Mouse (Mus musculus) embryonic facial prominence, embryonic 11.5 days (tissue): Measurements from ENCODE around the gene Gprc5c. TPM values are rescaled to one million over a fixed set of nuclear protein-coding genes. Genes with fewer than 3 reads are reported as not detected.

Experiments
- ATAC-seq: fragments of 200-750 bp; cut with Nextera tagmentation; replicated peaks from 2 replicates; pipeline ENCODE4 v1.8.0; 2017; ENCODE audit warnings: low read depth; ENCODE audit not compliant: insufficient number of reproducible peaks, low FRiP score, low TSS enrichment
- DNase-seq: peaks from one replicate; pipeline ENCODE4 v3.0.0-alpha.2; 2015; ENCODE audit warnings: low spot score
- H3K27ac ChIP-seq: fragments of 300-500 bp; sonication (generic); replicated peaks from 2 replicates; pipeline ENCODE4 v1.5.1; 2014; ENCODE audit warnings: mild to moderate bottlenecking, low read depth, low read length, control low read depth
- H3K27me3 ChIP-seq: fragments of 300-500 bp; sonication (generic); 2 replicates; pipeline ENCODE4 v1.6.1; 2014; ENCODE audit warnings: mild to moderate bottlenecking, low read length, moderate library complexity, mixed read lengths; ENCODE audit not compliant: control insufficient read depth, insufficient read depth
- H3K36me3 ChIP-seq: fragments of 300-500 bp; sonication (generic); replicated peaks from 2 replicates; pipeline ENCODE4 v1.6.1; 2014; ENCODE audit warnings: low read depth, mild to moderate bottlenecking, low read length, moderate library complexity, mixed read lengths; ENCODE audit not compliant: control insufficient read depth, insufficient read depth
- H3K4me1 ChIP-seq: fragments of 300-500 bp; sonication (generic); 2 replicates; pipeline ENCODE4 v1.6.1; 2014; ENCODE audit warnings: low read length, mixed read lengths; ENCODE audit not compliant: control insufficient read depth, insufficient read depth
- H3K4me2 ChIP-seq: fragments of 300-500 bp; sonication (generic); 2 replicates; pipeline ENCODE4 v1.6.1; 2014; ENCODE audit warnings: low read depth, mild to moderate bottlenecking, control low read depth, low read length, moderate library complexity
- H3K4me3 ChIP-seq: fragments of 300-500 bp; sonication (generic); 2 replicates; pipeline ENCODE4 v1.5.1; 2014; ENCODE audit warnings: low read depth, low read length, control low read depth
- H3K9ac ChIP-seq: fragments of 300-500 bp; sonication (generic); replicated peaks from 2 replicates; pipeline ENCODE4 v1.6.1; 2014; ENCODE audit warnings: mild to moderate bottlenecking, control low read depth, low read length
- H3K9me3 ChIP-seq: fragments of 300-500 bp; sonication (generic); replicated peaks from 2 replicates; pipeline ENCODE4 v1.6.1; 2016; ENCODE audit warnings: mild to moderate bottlenecking, low read length, inconsistent platforms, mixed read lengths; ENCODE audit not compliant: control insufficient read depth
- WGBS: fragments of 180-500 bp; shearing (Covaris S2); extraction: QIAGEN DNeasy Blood & Tissue Kit; methylation state at CpG from one replicate; pipeline ENCODE4 v1.1.7; 2014; 5-methylcytosine and 5-hydroxymethylcytosine counted together
- polyA plus RNA-seq: library from polyadenylated mRNA; unstranded; fragments of >200 nt; fragmentation: Nextera tagmentation; extraction: Ambion mirVana; gene quantifications from 2 replicates; pipeline ENCODE4 v1.2.1, GENCODE M21; 2014

Gprc5c gene
- polyA plus RNA-seq: 31.5 and 36.4 TPM in 2 replicates

GRCm38 (mm10) chr11:114850452-114851268, at the start of gene Gprc5c:
Gene Gprc5c, plus strand, starts transcription at chr11:114851152.
- H3K9me3 ChIP-seq: no peaks in the 10 kb centered on the region
- ATAC-seq (no peak), DNase-seq (peak; percentile 57)
- peak within 1 kb of the TSS; percentile 74 for H3K4me3 ChIP-seq
- H3K4me2 ChIP-seq: peak within 1 kb of the TSS; percentile 96
- peak within 1 kb of the TSS; percentile 89 for H3K9ac ChIP-seq
- no peaks in the 10 kb centered on the region for H3K36me3 ChIP-seq
- under 1% methylated on average over 34 of the region's 43 CpGs for WGBS
- H3K27ac ChIP-seq: peak within 1 kb of the TSS; percentile 38
- peaks cover 11% of the 10 kb centered on the region for H3K4me1 ChIP-seq
- no peaks in the 10 kb centered on the region for H3K27me3 ChIP-seq

DNA sequence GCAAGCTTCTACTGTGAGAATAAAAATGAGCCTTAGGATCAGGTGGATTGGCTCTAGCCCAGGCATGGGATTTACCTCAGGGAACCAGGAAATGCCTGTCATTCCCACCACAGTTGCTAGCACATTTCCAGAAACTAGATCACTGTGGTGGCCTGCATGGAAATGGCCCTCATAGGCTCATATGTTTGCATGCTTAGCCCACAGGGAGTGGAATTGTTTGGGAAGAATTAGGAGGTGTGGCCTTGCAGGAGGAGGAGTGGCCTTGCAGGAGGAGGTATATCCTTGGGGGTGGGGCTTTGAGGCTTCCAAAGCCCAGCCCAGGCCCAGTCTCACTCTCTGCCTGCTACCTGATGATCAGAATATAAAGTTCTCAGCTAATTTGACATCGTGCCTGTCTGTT, 49.0 kb upstream of the Gprc5c start:
- no peak overlapping the region for H3K4me3 ChIP-seq
- no peaks in the 10 kb centered on the region for H3K4me1 ChIP-seq
- H3K9ac ChIP-seq: no peak overlapping the region
- H3K36me3 ChIP-seq: no peaks in the 10 kb centered on the region
- DNase-seq: no peak
- 100% methylated on average over 1 of the region's 1 CpGs for WGBS
- no peak overlapping the region for H3K4me2 ChIP-seq
- ATAC-seq: no peak
- H3K27ac ChIP-seq: no peak overlapping the region
- no peaks in the 10 kb centered on the region for H3K9me3 ChIP-seq
- no peaks in the 10 kb centered on the region for H3K27me3 ChIP-seq

DNA sequence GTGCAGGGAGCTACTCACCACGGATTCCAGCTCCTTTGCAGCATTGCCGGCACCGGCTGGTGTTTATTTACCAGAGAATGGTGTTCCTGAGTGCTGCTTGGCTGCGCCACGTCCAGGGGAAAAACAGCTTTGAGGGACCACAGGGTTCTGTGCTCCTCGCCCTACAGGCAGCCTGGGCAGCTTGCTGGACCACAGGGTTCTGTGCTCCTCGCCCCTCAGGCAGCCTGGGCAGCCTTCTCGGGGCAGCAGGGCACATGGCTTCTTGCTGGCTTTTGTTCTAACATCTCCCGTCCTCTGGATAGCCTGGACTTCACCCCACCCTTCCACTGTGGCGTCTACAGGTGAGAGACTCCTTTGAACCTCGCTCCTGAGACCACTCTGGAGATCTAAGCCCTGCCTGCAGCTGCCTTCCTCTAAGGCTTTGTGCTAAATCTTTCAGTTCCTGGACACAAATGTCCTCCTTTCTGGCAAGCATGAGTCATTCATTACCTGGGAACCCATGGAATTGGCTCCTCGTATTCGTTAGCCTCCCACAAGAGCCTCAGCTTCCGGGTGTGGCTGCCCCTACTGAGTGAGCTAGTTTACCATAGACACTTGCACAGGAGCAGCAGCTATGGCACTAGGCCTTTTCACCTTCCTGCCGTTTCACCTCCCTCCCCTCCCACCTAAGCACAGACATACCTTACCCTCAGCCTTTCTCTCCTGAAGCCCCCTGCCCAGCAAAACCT, 48.2 kb upstream of the Gprc5c start:
- 62% methylated on average over 15 of the region's 15 CpGs for WGBS

GRCm38 (mm10) chr11:114803990-114804389, 47.0 kb upstream of the Gprc5c start:
- H3K4me3 ChIP-seq: no peak overlapping the region
- H3K4me1 ChIP-seq: no peaks in the 10 kb centered on the region
- 40% methylated on average over 8 of the region's 8 CpGs for WGBS
- H3K27ac ChIP-seq: no peak overlapping the region
- no peak overlapping the region for H3K4me2 ChIP-seq
- H3K36me3 ChIP-seq: no peaks in the 10 kb centered on the region
- H3K9me3 ChIP-seq: no peaks in the 10 kb centered on the region
- ATAC-seq: 0 out of 2 replicates have a peak, but pooled peaks have one; percentile 38
- DNase-seq: no peak
- H3K27me3 ChIP-seq: no peaks in the 10 kb centered on the region
- H3K9ac ChIP-seq: no peak overlapping the region

More for the DNA sequence above, 48.2 kb upstream of the Gprc5c start:
- H3K4me2 ChIP-seq: no peak overlapping the region
- H3K4me3 ChIP-seq: no peak overlapping the region
- H3K36me3 ChIP-seq: no peaks in the 10 kb centered on the region
- H3K27ac ChIP-seq: no peak overlapping the region
- ATAC-seq (no peak), DNase-seq (no peak)
- no peaks in the 10 kb centered on the region for H3K9me3 ChIP-seq
- no peaks in the 10 kb centered on the region for H3K4me1 ChIP-seq
- H3K27me3 ChIP-seq: no peaks in the 10 kb centered on the region
- H3K9ac ChIP-seq: 0 out of 2 replicates have a peak overlapping the region, but pooled peaks have one; percentile 11

GRCm38 (mm10) chr11:114807025-114807424, 43.9 kb upstream of the Gprc5c start:
- Histone ChIP-seq H3K9me3 (no peaks in the 10 kb centered on the region), H3K27ac (no peak overlapping the region), H3K9ac (no peak overlapping the region), H3K27me3 (no peaks in the 10 kb centered on the region), H3K4me2 (no peak overlapping the region), H3K36me3 (no peaks in the 10 kb centered on the region), H3K4me1 (no peaks in the 10 kb centered on the region), H3K4me3 (no peak overlapping the region)
- 55% methylated on average over 2 of the region's 2 CpGs for WGBS
- ATAC-seq: no peak
- DNase-seq: no peak

DNA sequence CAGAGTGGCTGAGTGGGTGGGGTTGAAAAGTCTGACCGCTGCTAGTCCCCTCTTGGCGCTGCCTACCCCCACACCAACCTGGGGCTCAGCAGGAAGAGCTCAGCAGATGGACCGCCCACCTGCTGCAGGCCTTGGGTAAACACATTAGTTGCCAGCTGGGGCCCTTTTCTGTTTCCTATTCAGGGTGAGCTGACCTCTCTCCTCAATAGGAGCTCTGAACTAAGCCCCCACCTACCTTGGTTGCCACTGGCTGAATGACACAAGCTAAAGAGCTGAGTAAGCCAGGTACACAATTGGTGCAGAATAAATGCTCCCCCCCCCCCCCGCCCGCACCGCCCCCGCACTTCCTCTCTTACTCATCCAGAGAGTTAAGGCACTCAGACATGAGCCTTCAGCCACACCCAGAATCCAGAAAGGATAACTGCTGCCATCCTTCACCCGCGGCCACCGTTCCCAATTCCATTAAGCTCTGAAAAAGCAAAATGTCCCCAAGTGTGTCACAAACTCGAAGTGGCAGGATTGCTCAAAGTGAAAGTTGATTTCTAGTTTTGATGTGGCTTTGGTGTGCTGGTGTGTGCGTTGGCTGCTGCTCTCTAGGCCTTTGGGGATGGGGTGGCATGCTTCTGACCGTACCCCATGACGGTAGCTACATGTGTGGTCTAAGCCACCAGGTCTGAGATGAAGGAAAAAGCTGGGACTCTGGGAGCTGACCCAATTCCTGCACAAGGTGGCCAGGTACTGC, 43.1 kb upstream of the Gprc5c start:
- Histone ChIP-seq H3K9me3 (no peaks in the 10 kb centered on the region), H3K36me3 (no peaks in the 10 kb centered on the region), H3K4me3 (no peak overlapping the region), H3K9ac (no peak overlapping the region), H3K27me3 (no peaks in the 10 kb centered on the region), H3K27ac (no peak overlapping the region), H3K4me1 (no peaks in the 10 kb centered on the region), H3K4me2 (no peak overlapping the region)
- ATAC-seq (no peak), DNase-seq (peak; percentile 36)
- WGBS: 29% methylated on average over 13 of the region's 14 CpGs

GRCm38 (mm10) chr11:114809371-114809770, 41.6 kb upstream of the Gprc5c start:
- Histone ChIP-seq H3K36me3 (no peaks in the 10 kb centered on the region), H3K27ac (no peak overlapping the region), H3K4me1 (no peaks in the 10 kb centered on the region), H3K27me3 (no peaks in the 10 kb centered on the region), H3K9me3 (no peaks in the 10 kb centered on the region), H3K9ac (no peak overlapping the region), H3K4me3 (no peak overlapping the region), H3K4me2 (no peak overlapping the region)
- ATAC-seq: no peak
- peak; percentile 23 for DNase-seq
- WGBS: 94% methylated on average over 1 of the region's 1 CpGs
